Mouse (Mus musculus): ENCODE measurements around the gene Olfr651. TPM values are rescaled to one million over a fixed set of nuclear protein-coding genes. Genes with fewer than 3 reads are reported as not detected.

Olfr651 gene
- polyA plus RNA-seq (2015; fragmentation: Illumina TruSeq; extraction: RNeasy Lipid Tissue Mini Kit (QIAGEN cat#74804); ENCODE audit: insufficient read depth, low read depth, low replicate concordance): not detected

GRCm38 (mm10) chr7:104549833-104550232, at the start of gene Olfr651:
Gene Olfr651, plus strand, starts transcription at chr7:104550133.

GRCm38 (mm10) chr7:104507421-104508065, 42.4 kb upstream of the Olfr651 start, which contains the start of gene Trim30d:
Gene Trim30d, minus strand, starts transcription at chr7:104507849.

GRCm38 (mm10) chr7:104560601-104561000, 10.7 kb downstream of the Olfr651 start, which contains the start of gene Olfr652:
Gene Olfr652, plus strand, starts transcription at chr7:104560901.

DNA sequence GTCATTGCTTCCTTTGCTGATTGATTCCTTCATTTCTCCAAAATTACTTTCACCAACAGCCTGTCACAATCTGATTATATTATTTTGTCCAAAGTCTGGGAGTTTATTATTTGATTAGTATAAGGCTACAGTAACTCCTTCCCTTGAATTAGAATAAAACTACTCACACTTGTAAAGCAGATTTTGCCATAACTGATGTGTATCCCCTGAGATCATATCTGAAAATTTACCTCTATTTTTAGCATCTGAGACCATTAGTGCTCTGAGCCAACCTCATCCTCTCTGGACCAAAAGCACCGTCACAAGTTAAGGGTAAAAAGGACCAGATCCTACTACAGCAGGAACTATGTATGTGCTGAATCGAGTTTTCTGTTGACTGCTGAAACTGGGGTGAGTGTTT, 27.1 kb downstream of the Olfr651 start, which contains the start of gene Olfr653:
TSS of gene Olfr653 (plus strand) at position 301 of the 400 bp plus-strand sequence.

GRCm38 (mm10) chr7:104586725-104587124, 36.8 kb downstream of the Olfr651 start, which contains the start of gene Olfr654:
Gene Olfr654, plus strand, starts transcription at chr7:104587025.

GRCm38 (mm10) chr7:104601679-104602078, 51.7 kb downstream of the Olfr651 start, which contains the start of gene Olfr655:
Gene Olfr655, minus strand, starts transcription at chr7:104601779.

Other genes starting within 250 kb of the Olfr651 start
- gene Trim12a, start 234.7 kb upstream of the Olfr651 start, polyA plus RNA-seq (2015; fragmentation: Illumina TruSeq; extraction: RNeasy Lipid Tissue Mini Kit (QIAGEN cat#74804); ENCODE audit: insufficient read depth, low read depth, low replicate concordance): 10.1 TPM
- gene Trim34b, start 220.7 kb upstream of the Olfr651 start, polyA plus RNA-seq (2015; fragmentation: Illumina TruSeq; extraction: RNeasy Lipid Tissue Mini Kit (QIAGEN cat#74804); ENCODE audit: insufficient read depth, low read depth, low replicate concordance): not detected
- gene Trim12c, start 196.8 kb upstream of the Olfr651 start, polyA plus RNA-seq (2015; fragmentation: Illumina TruSeq; extraction: RNeasy Lipid Tissue Mini Kit (QIAGEN cat#74804); ENCODE audit: insufficient read depth, low read depth, low replicate concordance): 2.9 TPM
- not detected for gene Trim30b, start 180.2 kb upstream of the Olfr651 start, polyA plus RNA-seq (2015; fragmentation: Illumina TruSeq; extraction: RNeasy Lipid Tissue Mini Kit (QIAGEN cat#74804); ENCODE audit: insufficient read depth, low read depth, low replicate concordance)
- gene Trim30c, start 149.3 kb upstream of the Olfr651 start, polyA plus RNA-seq (2015; fragmentation: Illumina TruSeq; extraction: RNeasy Lipid Tissue Mini Kit (QIAGEN cat#74804); ENCODE audit: insufficient read depth, low read depth, low replicate concordance): not detected
- 3.2 TPM for gene Trim30a, start 84.9 kb upstream of the Olfr651 start, polyA plus RNA-seq (2015; fragmentation: Illumina TruSeq; extraction: RNeasy Lipid Tissue Mini Kit (QIAGEN cat#74804); ENCODE audit: insufficient read depth, low read depth, low replicate concordance)
- 3.0 TPM for gene Trim30d, start 42.3 kb upstream of the Olfr651 start, polyA plus RNA-seq (2015; fragmentation: Illumina TruSeq; extraction: RNeasy Lipid Tissue Mini Kit (QIAGEN cat#74804); ENCODE audit: insufficient read depth, low read depth, low replicate concordance)
- not detected for gene Olfr652, start 10.8 kb downstream of the Olfr651 start, polyA plus RNA-seq (2015; fragmentation: Illumina TruSeq; extraction: RNeasy Lipid Tissue Mini Kit (QIAGEN cat#74804); ENCODE audit: insufficient read depth, low read depth, low replicate concordance)
- not detected for gene Olfr653, start 27.2 kb downstream of the Olfr651 start, polyA plus RNA-seq (2015; fragmentation: Illumina TruSeq; extraction: RNeasy Lipid Tissue Mini Kit (QIAGEN cat#74804); ENCODE audit: insufficient read depth, low read depth, low replicate concordance)
- not detected for gene Olfr654, start 36.9 kb downstream of the Olfr651 start, polyA plus RNA-seq (2015; fragmentation: Illumina TruSeq; extraction: RNeasy Lipid Tissue Mini Kit (QIAGEN cat#74804); ENCODE audit: insufficient read depth, low read depth, low replicate concordance)
- not detected for gene Olfr655, start 51.6 kb downstream of the Olfr651 start, polyA plus RNA-seq (2015; fragmentation: Illumina TruSeq; extraction: RNeasy Lipid Tissue Mini Kit (QIAGEN cat#74804); ENCODE audit: insufficient read depth, low read depth, low replicate concordance)
- not detected for gene Olfr656, start 63.8 kb downstream of the Olfr651 start, polyA plus RNA-seq (2015; fragmentation: Illumina TruSeq; extraction: RNeasy Lipid Tissue Mini Kit (QIAGEN cat#74804); ENCODE audit: insufficient read depth, low read depth, low replicate concordance)
- not detected for gene Olfr657, start 74.7 kb downstream of the Olfr651 start, polyA plus RNA-seq (2015; fragmentation: Illumina TruSeq; extraction: RNeasy Lipid Tissue Mini Kit (QIAGEN cat#74804); ENCODE audit: insufficient read depth, low read depth, low replicate concordance)
- gene Olfr658, start 97.2 kb downstream of the Olfr651 start, polyA plus RNA-seq (2015; fragmentation: Illumina TruSeq; extraction: RNeasy Lipid Tissue Mini Kit (QIAGEN cat#74804); ENCODE audit: insufficient read depth, low read depth, low replicate concordance): not detected
- not detected for gene Olfr659, start 116.6 kb downstream of the Olfr651 start, polyA plus RNA-seq (2015; fragmentation: Illumina TruSeq; extraction: RNeasy Lipid Tissue Mini Kit (QIAGEN cat#74804); ENCODE audit: insufficient read depth, low read depth, low replicate concordance)
- gene Olfr661, start 136.4 kb downstream of the Olfr651 start, polyA plus RNA-seq (2015; fragmentation: Illumina TruSeq; extraction: RNeasy Lipid Tissue Mini Kit (QIAGEN cat#74804); ENCODE audit: insufficient read depth, low read depth, low replicate concordance): not detected
- not detected for gene Usp17le, start 227.3 kb downstream of the Olfr651 start, polyA plus RNA-seq (2015; fragmentation: Illumina TruSeq; extraction: RNeasy Lipid Tissue Mini Kit (QIAGEN cat#74804); ENCODE audit: insufficient read depth, low read depth, low replicate concordance)

Data from pancreas, adult 10 weeks (tissue).